Comparison of ENCODE assay signal across 8 mouse cellular contexts in genomic region chr2:158204114-158204513, GRCm38 (mm10). TPM values are rescaled to one million over a fixed set of nuclear protein-coding genes. Genes with fewer than 3 reads are reported as not detected.
DNase-seq lines count a peak whose midpoint lies in the region; ATAC-seq and TF ChIP-seq lines count a peak whose summit lies in the region.

No protein-coding gene starts in this region.

- no peaks in the 10 kb centered on the region for H3K9me3 ChIP-seq in heart, embryonic 10.5 days
- H3K9me3 ChIP-seq in lung, postnatal 0 days (ENCODE audit: low read length): no peaks in the 10 kb centered on the region

- TF ChIP-seq EP300 in lung, postnatal 0 days (IDR thresholded peaks at IDR 0.05): no peak

- ATAC-seq in lung, postnatal 0 days: peak; percentile 58

- DNase-seq in CD8-positive naive resting alpha-beta T cell, adult 2 months (ENCODE audit: low read depth in 2 of 2, low spot score in 2 of 2): peak; percentile 63 to 76
- peak; percentile 91 for DNase-seq in adrenal gland, postnatal 14 days
- peak; percentile 52 for DNase-seq in embryo, embryonic 11.5 days (ENCODE audit: low read depth, low spot score)
- peak; percentile 87 for DNase-seq in heart, embryonic 10.5 days (ENCODE audit: low spot score)
- DNase-seq in layer of hippocampus, adult 11-12 months (ENCODE audit: low spot score): peak; percentile 75
- DNase-seq in lung, postnatal 0 days (ENCODE audit: low spot score): peak; percentile 75
- DNase-seq in retina, postnatal 1 day: peak; percentile 78
- peak; percentile 69 to 70 for DNase-seq in thymus, postnatal 36 days

- peak; percentile 99 for TF ChIP-seq CTCF in lung, postnatal 0 days (IDR thresholded peaks at IDR 0.05)

- H3K4me2 ChIP-seq in lung, postnatal 0 days (replicated peaks; ENCODE audit: low read depth, low read length): no peak overlapping the region

- H3K36me3 ChIP-seq in heart, embryonic 10.5 days: no peaks in the 10 kb centered on the region
- no peaks in the 10 kb centered on the region for H3K36me3 ChIP-seq in lung, postnatal 0 days (ENCODE audit: insufficient read depth, low read length)

- H3K4me1 ChIP-seq in heart, embryonic 10.5 days: peaks cover 4% of the 10 kb centered on the region
- H3K4me1 ChIP-seq in lung, postnatal 0 days (ENCODE audit: insufficient read depth, low read depth, low read length): no peaks in the 10 kb centered on the region

- H3K27ac ChIP-seq in heart, embryonic 10.5 days: no peak overlapping the region
- no peak overlapping the region for H3K27ac ChIP-seq in lung, postnatal 0 days (ENCODE audit: low read length)

- no peak overlapping the region for H3K4me3 ChIP-seq in heart, embryonic 10.5 days
- no peak overlapping the region for H3K4me3 ChIP-seq in lung, postnatal 0 days (ENCODE audit: low read depth, low read length)

- whole genome bisulfite sequencing in heart, embryonic 10.5 days: 7% methylated on average over 7 of the region's 7 CpGs
- 8% methylated on average over 7 of the region's 7 CpGs for WGBS in lung, postnatal 0 days

- H3K27me3 ChIP-seq in heart, embryonic 10.5 days (ENCODE audit: insufficient read depth, poor library complexity, severe bottlenecking): peaks cover 33% of the 10 kb centered on the region
- H3K27me3 ChIP-seq in lung, postnatal 0 days (replicated peaks; ENCODE audit: insufficient read depth, low read length): no peaks in the 10 kb centered on the region

- H3K9ac ChIP-seq in lung, postnatal 0 days (replicated peaks; ENCODE audit: low read depth): no peak overlapping the region

RNA-seq across cellular contexts. Expression of gene D630003M21Rik, which starts 24.9 kb away (rescaled TPM):
- total RNA-seq in adrenal gland, postnatal 14 days (2021): 2.0 and 2.4 TPM in 2 replicates
- polyA plus RNA-seq in heart, embryonic 10.5 days (2016; fragmentation: Nextera tagmentation; extraction: Ambion mirVana): 0.73 and 0.91 TPM in 2 replicates
- polyA plus RNA-seq in lung, postnatal 0 days (2015; fragmentation: Nextera tagmentation; extraction: Ambion mirVana): 0.85 and 0.87 TPM in 2 replicates

RNA-seq across cellular contexts. Expression of gene Bpi, which starts 53.8 kb away (rescaled TPM):
- not detected in 2 replicates for total RNA-seq in adrenal gland, postnatal 14 days (2021)
- not detected in 2 replicates for polyA plus RNA-seq in heart, embryonic 10.5 days (2016; fragmentation: Nextera tagmentation; extraction: Ambion mirVana)
- polyA plus RNA-seq in lung, postnatal 0 days (2015; fragmentation: Nextera tagmentation; extraction: Ambion mirVana): not detected in 2 replicates

RNA-seq across cellular contexts. Expression of gene Tgm2, which starts 57.9 kb away (rescaled TPM):
- 69.0 and 75.1 TPM in 2 replicates for total RNA-seq in adrenal gland, postnatal 14 days (2021)
- 134 and 256 TPM in 2 replicates for polyA plus RNA-seq in heart, embryonic 10.5 days (2016; fragmentation: Nextera tagmentation; extraction: Ambion mirVana)
- polyA plus RNA-seq in lung, postnatal 0 days (2015; fragmentation: Nextera tagmentation; extraction: Ambion mirVana): 97.0 TPM in 2 replicates
